Mouse (Mus musculus): Measurements from ENCODE around the gene Hist1h4j.
A peak's percentile ranks its signal among the peaks of the same experiment; 100 is the strongest.
"Not testable (repeated sequence)": the region's sequence is repeated elsewhere in the genome, so short reads cannot be mapped to it uniquely, and the experiment has no call there.

Hist1h4j gene

DNA sequence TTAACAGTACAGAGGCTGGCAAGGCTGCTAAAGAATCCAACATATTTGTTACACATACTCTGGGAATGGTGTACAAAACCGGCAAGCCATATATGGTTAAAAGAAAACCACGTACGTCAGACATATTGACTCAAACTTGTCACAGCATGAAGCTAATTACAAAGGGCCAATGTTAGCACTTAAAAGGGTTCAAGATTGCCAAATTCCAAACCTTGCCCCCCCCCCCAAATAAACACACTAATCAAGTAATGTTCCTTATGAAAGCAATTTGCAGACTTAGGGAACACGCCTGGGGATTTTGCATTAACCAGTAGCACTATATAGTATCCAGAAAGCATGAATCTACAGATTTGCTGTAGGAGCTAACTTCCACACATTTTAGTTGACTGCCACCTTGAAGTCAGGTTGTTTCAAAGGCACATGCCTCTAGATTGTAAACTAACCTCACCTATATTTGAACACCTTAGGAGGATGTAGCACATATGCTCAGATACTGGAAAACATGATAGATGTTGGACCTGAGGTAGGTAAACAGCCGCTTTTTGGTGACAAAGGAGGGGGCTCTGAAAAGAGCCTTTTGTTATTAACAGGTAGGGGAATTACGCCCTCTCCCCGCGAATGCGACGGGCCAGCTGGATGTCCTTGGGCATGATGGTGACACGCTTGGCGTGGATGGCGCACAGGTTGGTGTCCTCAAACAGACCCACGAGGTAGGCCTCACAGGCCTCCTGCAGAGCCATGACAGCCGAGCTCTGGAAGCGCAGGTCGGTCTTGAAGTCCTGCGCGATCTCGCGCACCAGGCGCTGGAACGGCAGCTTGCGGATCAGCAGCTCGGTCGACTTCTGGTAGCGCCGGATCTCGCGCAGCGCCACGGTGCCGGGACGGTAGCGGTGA lies 47.7 kb downstream of the Hist1h4j start:
- DNase-seq: not testable (repeated sequence)

DNA sequence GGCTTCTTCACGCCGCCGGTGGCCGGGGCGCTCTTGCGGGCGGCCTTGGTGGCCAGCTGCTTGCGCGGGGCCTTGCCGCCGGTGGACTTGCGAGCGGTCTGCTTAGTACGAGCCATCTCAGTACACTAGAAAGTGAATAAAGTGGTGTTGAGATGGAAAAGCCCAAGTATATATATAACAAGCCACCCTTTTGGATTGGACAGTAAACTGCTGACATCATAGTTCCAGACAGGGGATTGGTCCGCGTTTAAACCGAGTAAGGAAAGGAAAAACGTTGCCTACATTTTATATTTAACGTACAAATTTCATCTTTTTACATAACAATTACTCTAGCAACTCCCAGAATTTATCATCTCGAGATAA lies 48.4 kb downstream of the Hist1h4j start, which contains the start of gene Hist1h3i:
Gene Hist1h3i (minus strand): TSS at position 116 of the 363 bp plus-strand sequence.
- DNase-seq: peak; percentile 63

DNA sequence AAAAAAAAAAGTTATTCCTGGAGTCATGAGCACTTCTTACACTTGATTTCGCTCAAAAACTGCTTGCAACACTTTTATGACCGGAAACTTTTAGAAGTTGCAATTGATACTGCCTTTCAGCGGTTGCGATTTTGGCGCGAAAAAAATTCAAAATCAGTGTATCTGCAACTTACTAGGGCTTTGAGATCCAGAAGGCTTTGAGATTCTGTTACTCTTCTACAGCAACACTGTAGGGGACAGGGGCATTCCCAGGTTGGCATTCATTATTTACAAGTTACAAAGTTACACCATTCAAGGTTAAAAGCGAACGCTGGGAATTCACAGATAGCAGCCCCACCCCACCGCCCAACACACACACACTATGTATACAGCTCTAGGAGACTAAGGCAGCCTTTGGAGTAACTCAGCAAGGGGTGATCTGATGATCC lies 48.9 kb downstream of the Hist1h4j start:
- peak; percentile 35 for DNase-seq

DNA sequence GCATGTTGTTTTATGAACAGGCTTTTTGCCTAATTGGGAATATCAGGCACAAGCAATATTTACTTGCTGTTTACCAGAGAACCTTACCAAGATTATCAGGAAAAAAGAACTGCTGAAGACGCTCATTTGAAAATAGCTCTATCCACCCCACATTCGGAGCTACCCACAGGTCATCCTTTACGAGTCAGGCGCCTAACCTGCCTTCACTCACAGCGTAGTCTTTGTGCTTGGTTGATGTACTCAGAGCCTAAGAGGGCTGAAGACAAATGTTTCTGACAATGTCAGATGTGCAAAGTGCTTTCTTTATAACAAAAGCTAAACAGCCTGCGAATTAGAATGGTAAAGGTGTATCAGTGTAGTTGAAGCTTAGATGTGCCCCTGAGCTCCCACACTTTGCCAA lies 49.4 kb downstream of the Hist1h4j start:
- no peak for DNase-seq

Measured in lung, postnatal 10 days (tissue).